Mouse (Mus musculus): ENCODE data around the gene Vmn1r51.

DNA sequence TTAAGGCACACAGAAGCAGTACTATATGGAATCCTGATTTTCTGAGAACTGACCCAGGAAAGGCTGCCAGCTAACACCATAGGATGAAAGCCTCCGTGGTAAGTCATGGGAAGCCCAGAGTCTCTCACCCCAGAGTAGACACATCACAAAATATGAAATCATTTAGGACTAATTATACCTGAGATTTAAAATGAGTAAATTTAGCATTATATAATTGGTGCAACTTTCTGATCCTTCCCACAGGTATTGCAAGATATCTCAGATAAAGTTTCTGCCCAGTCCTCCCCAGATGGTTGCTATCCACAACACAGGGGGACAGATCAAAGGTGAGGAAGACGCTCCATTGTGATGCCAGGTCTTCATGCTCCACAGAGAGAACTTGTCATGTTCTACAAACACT, 21.3 kb upstream of the Vmn1r51 start, which contains the start of gene Vmn1r50:
- TF ChIP-seq CTCF (IDR thresholded peaks at IDR 0.05; ENCODE audit: insufficient read depth, low read depth, low read length), result no peak
- TF ChIP-seq POLR2A (IDR thresholded peaks at IDR 0.05; ENCODE audit: insufficient read depth, low read depth, low read length), result no peak

Data from olfactory bulb, adult 2 months (tissue).